Mouse (Mus musculus): ENCODE results near the gene Spsb3. TPM values are rescaled to one million over a fixed set of nuclear protein-coding genes. Genes with fewer than 3 reads are reported as not detected.

The Spsb3 gene
- 31.5 and 32.7 TPM in 2 replicates for polyA plus RNA-seq (2015; fragmentation: Nextera tagmentation; extraction: Ambion mirVana)

DNA sequence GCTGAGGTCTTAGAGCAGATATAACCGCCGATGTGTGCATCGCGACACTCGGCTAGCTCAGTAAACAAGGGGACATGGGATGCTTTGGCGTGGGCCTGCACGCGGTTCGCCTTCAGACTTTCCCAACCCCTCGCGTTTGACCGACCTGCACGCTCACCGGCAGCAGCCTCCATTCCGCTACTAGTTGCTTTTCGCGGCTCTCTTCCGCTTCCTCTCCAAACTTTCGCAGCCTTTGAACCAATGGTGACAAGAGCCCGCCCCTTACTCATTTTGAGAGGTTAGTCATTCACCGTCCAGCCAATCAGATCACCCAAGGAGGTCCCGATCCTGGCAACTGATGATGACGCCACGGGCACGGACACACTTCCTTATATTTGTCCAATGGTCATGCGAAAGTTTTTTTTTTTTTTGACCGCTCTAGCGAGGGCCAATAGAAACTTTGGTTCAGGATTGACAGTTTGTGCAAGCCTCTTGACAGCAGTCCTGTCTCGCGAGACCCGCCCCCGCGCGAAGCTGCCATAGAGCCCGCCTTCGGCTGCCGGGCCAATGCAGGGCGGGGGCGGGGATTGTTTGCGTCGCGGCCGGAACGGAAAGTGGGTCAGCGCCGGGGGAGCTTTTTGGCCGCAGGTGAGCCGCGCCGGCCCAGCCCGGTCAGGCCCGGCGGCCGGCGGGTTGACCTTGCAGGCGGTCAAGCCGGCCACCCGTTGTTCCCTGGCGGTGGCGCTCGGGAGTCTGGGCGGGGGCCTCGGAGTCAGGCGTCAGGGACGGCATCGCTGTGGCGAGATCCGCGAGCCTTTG, at the start of gene Spsb3, which contains the start of gene Nubp2:
Gene Spsb3 (plus strand): TSS at position 510 of the 798 bp plus-strand sequence.
Gene Nubp2 (minus strand): TSS at position 216 of the 798 bp plus-strand sequence.
- WGBS: under 1% methylated on average over 69 of the region's 69 CpGs

DNA sequence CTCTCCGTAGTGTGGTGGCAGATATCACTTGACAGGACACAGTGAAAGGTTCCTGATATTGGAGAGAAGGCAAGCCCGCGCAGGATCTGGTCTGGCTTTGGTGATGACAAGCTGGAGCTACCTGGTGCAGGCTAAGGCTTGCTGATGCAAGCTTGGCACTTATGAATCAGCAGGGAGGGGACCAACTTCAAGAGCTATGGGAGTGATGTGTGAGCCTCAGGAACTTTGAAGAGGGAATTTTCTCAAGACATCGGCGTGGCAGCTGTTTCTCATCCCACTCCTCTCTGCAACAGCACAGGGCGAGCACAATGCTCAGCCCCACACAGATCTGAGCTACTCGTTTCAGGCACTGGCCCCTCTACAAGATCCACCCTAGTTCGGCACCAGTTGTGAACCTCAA, 46.6 kb upstream of the Spsb3 start, which contains the start of gene Hagh:
Gene Hagh (plus strand): TSS at position 302 of the 400 bp plus-strand sequence.
- 57% methylated on average over 8 of the region's 8 CpGs for WGBS
- H3K27me3 ChIP-seq (ENCODE audit: control insufficient read depth, insufficient read depth, low read length): no peaks in the 10 kb centered on the region

More for the DNA sequence above, at the start of gene Spsb3, which contains the start of gene Nubp2:
- Histone ChIP-seq H3K4me3 (replicated peaks; ENCODE audit: low read length) (peak within 1 kb of the TSS; percentile 94), H3K36me3 (ENCODE audit: control insufficient read depth, insufficient read depth, low read length) (peaks cover 8% of the 10 kb centered on the region; the same call in 1 of the 2 replicates), H3K27me3 (ENCODE audit: control insufficient read depth, insufficient read depth, low read length) (no peaks in the 10 kb centered on the region), H3K4me1 (ENCODE audit: control insufficient read depth, insufficient read depth, low read length) (peaks cover 18% of the 10 kb centered on the region), H3K4me2 (ENCODE audit: low read depth, low read length) (peak within 1 kb of the TSS; percentile 98), H3K9ac (ENCODE audit: low read length) (peak within 1 kb of the TSS; percentile 90), H3K9me3 (replicated peaks; ENCODE audit: control insufficient read depth, low read length) (no peaks in the 10 kb centered on the region), H3K27ac (ENCODE audit: low read length) (peak within 1 kb of the TSS; percentile 64)
- peak; percentile 97 for ATAC-seq (ENCODE audit: insufficient read depth, low FRiP score)

DNA sequence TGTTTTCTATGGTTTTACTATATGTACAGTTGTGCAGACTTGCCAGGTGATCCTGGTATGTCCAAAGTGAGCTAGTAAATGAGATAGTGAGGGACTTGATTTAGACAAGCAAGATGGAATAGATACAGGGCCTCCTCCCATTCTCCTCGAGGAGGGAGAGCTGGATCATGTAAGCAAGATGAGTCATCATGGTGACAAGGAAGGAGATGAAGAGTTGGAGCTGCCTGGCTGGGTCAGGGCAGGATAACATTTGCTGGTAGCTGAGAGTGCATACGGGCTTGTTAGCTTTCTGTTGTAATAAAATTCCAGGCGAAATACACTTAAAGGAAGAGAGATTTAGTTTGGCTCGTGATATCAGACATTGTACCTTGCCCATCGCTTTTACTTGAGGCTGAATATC, 46.1 kb upstream of the Spsb3 start:
- H3K36me3 ChIP-seq (ENCODE audit: control insufficient read depth, insufficient read depth, low read length): no peaks in the 10 kb centered on the region
- H3K27me3 ChIP-seq (ENCODE audit: control insufficient read depth, insufficient read depth, low read length): no peaks in the 10 kb centered on the region
- no peak for ATAC-seq (ENCODE audit: insufficient read depth, low FRiP score)
- H3K4me2 ChIP-seq (ENCODE audit: low read depth, low read length): no peak overlapping the region; the same call in 1 of the 2 replicates
- no peaks in the 10 kb centered on the region for H3K9me3 ChIP-seq (replicated peaks; ENCODE audit: control insufficient read depth, low read length)
- H3K4me3 ChIP-seq (replicated peaks; ENCODE audit: low read length): peak overlapping the region; percentile 9; the same call in 1 of the 2 replicates
- peak overlapping the region; percentile 80 for H3K27ac ChIP-seq (ENCODE audit: low read length)
- no peaks in the 10 kb centered on the region for H3K4me1 ChIP-seq (ENCODE audit: control insufficient read depth, insufficient read depth, low read length)
- H3K9ac ChIP-seq (ENCODE audit: low read length): no peak overlapping the region
- 49% methylated on average over 5 of the region's 5 CpGs for WGBS

More for the DNA sequence above, 46.6 kb upstream of the Spsb3 start, which contains the start of gene Hagh:
- H3K4me1 ChIP-seq (ENCODE audit: control insufficient read depth, insufficient read depth, low read length): no peaks in the 10 kb centered on the region
- no peak within 1 kb of the TSS for H3K9ac ChIP-seq (ENCODE audit: low read length)
- H3K4me2 ChIP-seq (ENCODE audit: low read depth, low read length): no peak within 1 kb of the TSS; the same call in 1 of the 2 replicates
- peak within 1 kb of the TSS; percentile 80 for H3K27ac ChIP-seq (ENCODE audit: low read length)
- peak within 1 kb of the TSS; percentile 9; the same call in 1 of the 2 replicates for H3K4me3 ChIP-seq (replicated peaks; ENCODE audit: low read length)
- no peaks in the 10 kb centered on the region for H3K9me3 ChIP-seq (replicated peaks; ENCODE audit: control insufficient read depth, low read length)
- no peak for ATAC-seq (ENCODE audit: insufficient read depth, low FRiP score)
- H3K36me3 ChIP-seq (ENCODE audit: control insufficient read depth, insufficient read depth, low read length): no peaks in the 10 kb centered on the region

DNA sequence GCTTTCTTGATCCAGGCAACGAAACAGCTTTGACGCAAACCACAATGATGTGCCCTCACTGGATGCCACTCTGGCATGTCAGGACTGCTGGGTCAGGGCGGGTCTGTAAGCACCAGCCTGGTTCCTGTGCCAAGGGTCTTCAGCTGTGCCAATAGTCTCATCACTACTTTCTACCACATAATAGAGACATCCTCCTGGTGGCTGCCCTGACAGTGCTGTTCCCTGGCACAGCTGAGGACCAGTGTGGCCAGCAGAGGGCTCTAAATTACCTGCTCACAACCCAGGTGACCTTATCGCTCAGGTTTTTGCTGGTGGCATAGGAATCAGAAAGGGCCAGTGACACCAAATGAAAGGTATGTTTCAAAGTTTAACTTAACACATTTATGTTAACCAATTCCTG, 45.3 kb upstream of the Spsb3 start:
- H3K36me3 ChIP-seq (ENCODE audit: control insufficient read depth, insufficient read depth, low read length): no peaks in the 10 kb centered on the region
- no peaks in the 10 kb centered on the region for H3K27me3 ChIP-seq (ENCODE audit: control insufficient read depth, insufficient read depth, low read length)
- H3K4me2 ChIP-seq (ENCODE audit: low read depth, low read length): no peak overlapping the region
- H3K9ac ChIP-seq (ENCODE audit: low read length): no peak overlapping the region
- no peaks in the 10 kb centered on the region for H3K4me1 ChIP-seq (ENCODE audit: control insufficient read depth, insufficient read depth, low read length)
- H3K9me3 ChIP-seq (replicated peaks; ENCODE audit: control insufficient read depth, low read length): no peaks in the 10 kb centered on the region
- H3K4me3 ChIP-seq (replicated peaks; ENCODE audit: low read length): no peak overlapping the region
- peak overlapping the region; percentile 69; the same call in 1 of the 2 replicates for H3K27ac ChIP-seq (ENCODE audit: low read length)
- 49% methylated on average over 4 of the region's 4 CpGs for WGBS
- no peak; the same call in 1 of the 2 replicates for ATAC-seq (ENCODE audit: insufficient read depth, low FRiP score)

DNA sequence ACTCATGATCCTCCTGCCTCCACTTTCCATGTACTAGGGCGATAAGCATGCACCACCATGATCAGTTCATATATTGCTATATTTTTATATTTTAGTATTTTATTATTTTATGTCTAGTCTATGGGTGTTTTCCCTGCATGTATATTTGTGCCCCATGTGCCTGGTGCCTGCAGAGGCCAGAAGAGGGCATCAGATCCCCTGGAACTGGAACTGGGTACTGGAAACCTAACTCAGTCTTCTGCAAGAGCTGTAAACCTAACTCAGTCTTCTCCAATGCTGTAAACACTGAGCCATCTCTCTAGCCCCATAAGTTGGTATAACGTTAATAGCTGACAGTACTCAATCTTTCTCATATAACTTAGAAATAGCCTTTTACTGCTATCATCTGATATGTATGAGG, 43.8 kb upstream of the Spsb3 start:
- Histone ChIP-seq H3K4me2 (ENCODE audit: low read depth, low read length) (no peak overlapping the region), H3K4me3 (replicated peaks; ENCODE audit: low read length) (no peak overlapping the region), H3K9me3 (replicated peaks; ENCODE audit: control insufficient read depth, low read length) (no peaks in the 10 kb centered on the region), H3K9ac (ENCODE audit: low read length) (no peak overlapping the region), H3K27me3 (ENCODE audit: control insufficient read depth, insufficient read depth, low read length) (no peaks in the 10 kb centered on the region), H3K27ac (ENCODE audit: low read length) (no peak overlapping the region), H3K4me1 (ENCODE audit: control insufficient read depth, insufficient read depth, low read length) (no peaks in the 10 kb centered on the region), H3K36me3 (ENCODE audit: control insufficient read depth, insufficient read depth, low read length) (no peaks in the 10 kb centered on the region)
- 47% methylated on average over 2 of the region's 2 CpGs for WGBS
- no peak for ATAC-seq (ENCODE audit: insufficient read depth, low FRiP score)

DNA sequence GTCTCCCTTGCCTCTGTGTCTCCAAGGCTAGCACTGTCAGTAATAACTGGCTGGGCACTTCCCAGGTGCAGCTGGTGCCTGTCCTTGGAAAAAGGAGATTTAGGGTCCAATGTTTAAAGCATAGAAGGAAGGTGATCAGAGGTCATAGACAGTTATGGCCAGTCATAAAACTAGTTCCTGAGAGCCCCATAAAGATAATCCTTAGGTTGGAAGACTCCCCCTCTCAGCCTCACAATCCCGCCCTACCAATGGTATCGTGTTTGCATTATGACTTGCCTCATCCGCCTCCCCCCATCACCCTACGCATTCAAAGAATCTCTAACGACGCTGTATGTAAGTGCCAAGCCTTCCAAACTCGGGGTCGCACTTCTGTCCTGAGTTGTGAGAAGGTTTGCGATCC, 41.9 kb upstream of the Spsb3 start:
- peaks cover 9% of the 10 kb centered on the region for H3K4me1 ChIP-seq (ENCODE audit: control insufficient read depth, insufficient read depth, low read length)
- WGBS: 52% methylated on average over 9 of the region's 9 CpGs
- H3K27me3 ChIP-seq (ENCODE audit: control insufficient read depth, insufficient read depth, low read length): no peaks in the 10 kb centered on the region
- no peak overlapping the region for H3K27ac ChIP-seq (ENCODE audit: low read length)
- no peaks in the 10 kb centered on the region for H3K36me3 ChIP-seq (ENCODE audit: control insufficient read depth, insufficient read depth, low read length)
- ATAC-seq (ENCODE audit: insufficient read depth, low FRiP score): no peak
- no peaks in the 10 kb centered on the region for H3K9me3 ChIP-seq (replicated peaks; ENCODE audit: control insufficient read depth, low read length)
- H3K9ac ChIP-seq (ENCODE audit: low read length): no peak overlapping the region
- no peak overlapping the region for H3K4me2 ChIP-seq (ENCODE audit: low read depth, low read length)
- no peak overlapping the region for H3K4me3 ChIP-seq (replicated peaks; ENCODE audit: low read length)

DNA sequence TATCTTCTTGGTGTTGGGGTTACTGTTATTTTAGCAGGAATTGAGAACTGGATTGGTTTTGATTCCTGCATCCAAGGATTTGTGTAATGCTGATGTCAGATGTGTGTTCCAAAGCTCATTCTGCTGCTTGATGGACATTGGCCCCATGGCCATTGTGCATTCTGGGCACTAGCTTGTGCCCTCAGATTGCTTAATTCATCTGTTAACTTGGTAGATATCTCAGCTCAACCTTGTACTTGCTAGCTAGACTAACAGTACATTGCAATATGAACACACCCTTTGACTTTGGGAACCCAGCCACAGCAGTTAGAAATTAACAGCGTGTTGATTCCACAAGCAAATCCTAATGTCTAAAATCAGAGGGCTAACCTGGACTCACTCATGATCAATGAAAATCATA, 39.1 kb upstream of the Spsb3 start:
- Histone ChIP-seq H3K27me3 (ENCODE audit: control insufficient read depth, insufficient read depth, low read length) (no peaks in the 10 kb centered on the region), H3K9ac (ENCODE audit: low read length) (no peak overlapping the region), H3K9me3 (replicated peaks; ENCODE audit: control insufficient read depth, low read length) (no peaks in the 10 kb centered on the region), H3K4me2 (ENCODE audit: low read depth, low read length) (no peak overlapping the region), H3K27ac (ENCODE audit: low read length) (no peak overlapping the region), H3K36me3 (ENCODE audit: control insufficient read depth, insufficient read depth, low read length) (no peaks in the 10 kb centered on the region), H3K4me3 (replicated peaks; ENCODE audit: low read length) (no peak overlapping the region), H3K4me1 (ENCODE audit: control insufficient read depth, insufficient read depth, low read length) (peaks cover 18% of the 10 kb centered on the region)
- 96% methylated on average over 1 of the region's 1 CpGs for WGBS
- no peak for ATAC-seq (ENCODE audit: insufficient read depth, low FRiP score)

DNA sequence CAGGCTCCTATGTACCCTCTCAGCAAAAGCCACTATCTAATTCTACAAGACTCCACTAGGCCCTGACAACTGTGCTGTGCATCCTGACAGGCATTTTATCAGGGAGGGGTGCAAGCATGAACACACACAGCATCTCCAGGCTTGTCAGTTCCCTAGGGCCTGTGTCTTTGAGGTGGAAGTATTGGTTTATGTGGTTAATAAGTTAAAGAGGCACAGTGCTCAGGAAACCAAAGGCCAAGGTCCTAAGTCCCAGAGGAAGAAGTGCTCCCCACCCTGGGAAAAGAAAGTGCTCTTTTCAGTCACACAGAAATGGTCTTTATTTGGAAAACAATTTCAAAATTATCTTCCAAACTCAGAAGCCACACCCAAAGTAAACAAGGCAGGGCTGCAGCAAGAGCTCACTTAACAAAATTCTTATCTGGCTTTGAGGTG, 37.8 kb upstream of the Spsb3 start:
- Histone ChIP-seq H3K27me3 (ENCODE audit: control insufficient read depth, insufficient read depth, low read length) (no peaks in the 10 kb centered on the region), H3K36me3 (ENCODE audit: control insufficient read depth, insufficient read depth, low read length) (no peaks in the 10 kb centered on the region), H3K27ac (ENCODE audit: low read length) (peak overlapping the region; percentile 5), H3K4me1 (ENCODE audit: control insufficient read depth, insufficient read depth, low read length) (peaks cover 18% of the 10 kb centered on the region), H3K4me3 (replicated peaks; ENCODE audit: low read length) (peak overlapping the region; percentile 21), H3K4me2 (ENCODE audit: low read depth, low read length) (peak overlapping the region; percentile 68), H3K9me3 (replicated peaks; ENCODE audit: control insufficient read depth, low read length) (no peaks in the 10 kb centered on the region), H3K9ac (ENCODE audit: low read length) (peak overlapping the region; percentile 48; the same call in 1 of the 2 replicates)
- ATAC-seq (ENCODE audit: insufficient read depth, low FRiP score): no peak

DNA sequence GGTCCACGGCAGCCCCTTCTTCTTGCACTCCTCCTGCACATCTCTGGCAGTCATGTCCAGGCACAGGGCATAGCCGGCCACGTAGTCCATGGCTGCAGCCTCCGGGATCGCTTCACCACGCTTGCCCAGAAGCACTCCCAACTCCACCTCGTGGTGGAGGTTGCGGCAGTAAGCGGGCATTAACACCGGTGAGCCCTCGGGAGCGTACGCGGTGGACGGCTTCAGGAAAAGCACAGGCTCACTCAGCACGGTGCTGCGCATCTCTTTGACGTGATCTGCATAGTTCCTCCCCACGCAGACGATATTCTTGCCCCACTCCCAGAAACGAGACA, 36.7 kb upstream of the Spsb3 start:
- H3K4me3 ChIP-seq (replicated peaks; ENCODE audit: low read length): peak overlapping the region; percentile 95
- H3K9ac ChIP-seq (ENCODE audit: low read length): peak overlapping the region; percentile 82
- H3K4me1 ChIP-seq (ENCODE audit: control insufficient read depth, insufficient read depth, low read length): peaks cover 18% of the 10 kb centered on the region
- no peaks in the 10 kb centered on the region for H3K9me3 ChIP-seq (replicated peaks; ENCODE audit: control insufficient read depth, low read length)
- peak; percentile 42 for ATAC-seq (ENCODE audit: insufficient read depth, low FRiP score)
- peak overlapping the region; percentile 68 for H3K4me2 ChIP-seq (ENCODE audit: low read depth, low read length)
- no peaks in the 10 kb centered on the region for H3K27me3 ChIP-seq (ENCODE audit: control insufficient read depth, insufficient read depth, low read length)
- peak overlapping the region; percentile 97 for H3K27ac ChIP-seq (ENCODE audit: low read length)
- WGBS: 0% methylated on average over 21 of the region's 21 CpGs
- H3K36me3 ChIP-seq (ENCODE audit: control insufficient read depth, insufficient read depth, low read length): no peaks in the 10 kb centered on the region
